7 mouse cellular contexts compared by ENCODE assay signal in the genomic region with DNA sequence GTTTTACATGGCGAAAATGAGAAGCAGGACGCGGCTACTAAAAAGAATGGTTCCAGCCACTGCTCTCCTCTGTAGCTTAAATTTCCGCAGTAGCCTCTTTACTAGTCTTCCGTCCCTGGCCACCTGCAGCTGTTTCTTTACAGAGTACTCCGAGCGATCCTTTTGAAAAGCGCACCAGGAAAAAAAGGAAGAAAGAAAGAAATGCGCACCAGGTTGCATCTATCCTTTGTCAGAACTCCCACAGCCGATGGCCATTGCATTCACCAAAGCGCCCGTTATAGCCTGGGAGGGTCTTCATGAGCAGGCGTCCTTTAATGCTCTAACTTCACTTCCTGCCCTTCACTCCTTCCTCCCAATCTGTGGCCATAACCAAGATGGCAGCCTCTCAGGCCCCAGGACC. TPM values are rescaled to one million over a fixed set of nuclear protein-coding genes. Genes with fewer than 3 reads are reported as not detected.
DNase-seq lines count a peak whose midpoint lies in the region; ATAC-seq and TF ChIP-seq lines count a peak whose summit lies in the region.

A gene (minus strand): TSS at position 354 of the 400 bp plus-strand sequence.

- peak within 1 kb of the TSS; percentile 52 for H3K27ac ChIP-seq in forebrain, embryonic 16.5 days (ENCODE audit: low read length)
- no peak within 1 kb of the TSS for H3K27ac ChIP-seq in small intestine, adult 2 months (ENCODE audit: insufficient read depth, low read depth, low read length)

- no peak for DNase-seq in lung, adult 2 months
- DNase-seq in lung, postnatal 36 days = no peak
- DNase-seq in left cerebral cortex, postnatal 4 days = no peak
- no peak for DNase-seq in spleen, adult 12 weeks (ENCODE audit: low spot score)
- DNase-seq in cerebellum, postnatal 25 days = no peak

- H3K9me3 ChIP-seq in forebrain, embryonic 16.5 days (ENCODE audit: control insufficient read depth, low read length) = no peaks in the 10 kb centered on the region

- TF ChIP-seq CTCF in lung, adult 2 months (IDR thresholded peaks at IDR 0.05; ENCODE audit: insufficient read depth, low read length) = no peak
- no peak for TF ChIP-seq CTCF in small intestine, adult 2 months (IDR thresholded peaks at IDR 0.05; ENCODE audit: extremely low read depth, insufficient read length, insufficient replicate concordance, low read depth, low read length)

- H3K9ac ChIP-seq in forebrain, embryonic 16.5 days (replicated peaks; ENCODE audit: low read depth, low read length) = peak within 1 kb of the TSS; percentile 73

- intact Hi-C loops in left cerebral cortex, postnatal 4 days (cut with DNase I) = no loop called here

- H3K4me1 ChIP-seq in lung, adult 2 months (ENCODE audit: control insufficient read depth, insufficient read depth, low read length) = no peaks in the 10 kb centered on the region
- H3K4me1 ChIP-seq in forebrain, embryonic 16.5 days (replicated peaks; ENCODE audit: control insufficient read depth, insufficient read depth, low read length) = peaks cover 12% of the 10 kb centered on the region
- H3K4me1 ChIP-seq in small intestine, adult 2 months (ENCODE audit: control insufficient read depth, insufficient read depth, insufficient read length, low read length) = no peaks in the 10 kb centered on the region

- peaks cover 22% of the 10 kb centered on the region for H3K27me3 ChIP-seq in forebrain, embryonic 16.5 days (replicated peaks; ENCODE audit: control insufficient read depth, insufficient read depth, low read length)
- H3K27me3 ChIP-seq in small intestine, adult 2 months (ENCODE audit: control insufficient read depth, insufficient read depth, low read length) = peaks cover 15% of the 10 kb centered on the region

- H3K4me2 ChIP-seq in forebrain, embryonic 16.5 days (ENCODE audit: low read length) = peak within 1 kb of the TSS; percentile 85

- peak within 1 kb of the TSS; percentile 20 for H3K4me3 ChIP-seq in lung, adult 2 months (replicated peaks; ENCODE audit: extremely low read depth, low read depth, low read length)
- peak within 1 kb of the TSS; percentile 57 for H3K4me3 ChIP-seq in forebrain, embryonic 16.5 days (replicated peaks; ENCODE audit: low read length)
- H3K4me3 ChIP-seq in small intestine, adult 2 months (ENCODE audit: low read depth, low read length) = peak within 1 kb of the TSS; percentile 48

- WGBS in lung, adult 2 months = 18% methylated on average over 13 of the region's 13 CpGs
- WGBS in forebrain, embryonic 16.5 days = 3% methylated on average over 13 of the region's 13 CpGs
- WGBS in small intestine, adult 2 months = 16% methylated on average over 13 of the region's 13 CpGs

- no peaks in the 10 kb centered on the region for H3K36me3 ChIP-seq in forebrain, embryonic 16.5 days (ENCODE audit: control insufficient read depth, insufficient read depth)
- no peaks in the 10 kb centered on the region for H3K36me3 ChIP-seq in small intestine, adult 2 months (ENCODE audit: control insufficient read depth, insufficient read depth, low read length)

- no peak for ATAC-seq in forebrain, embryonic 16.5 days

- no peak for TF ChIP-seq POLR2A in lung, adult 2 months (IDR thresholded peaks at IDR 0.05; ENCODE audit: borderline replicate concordance, extremely low read depth, low read depth, low read length)
- no peak for TF ChIP-seq POLR2A in small intestine, adult 2 months (IDR thresholded peaks at IDR 0.05; ENCODE audit: low read depth, low read length)

RNA-seq across cellular contexts. Expression of the gene that starts here (rescaled TPM):
- polyA plus RNA-seq in lung, adult 2 months (2012; rRNA removed) = 0.90 and 1.3 TPM in 2 replicates
- 68.5 and 103 TPM in 2 replicates for polyA plus RNA-seq in forebrain, embryonic 16.5 days (2015; fragmentation: Nextera tagmentation; extraction: Ambion mirVana)
- total RNA-seq in left cerebral cortex, postnatal 4 days (2021) = 100 to 1,000 TPM; 138 to 140 TPM
- 1.1 and 1.5 TPM in 2 replicates for polyA plus RNA-seq in small intestine, adult 2 months (2012; rRNA removed)

Comparison
In these comparisons a context has a peak if more than half of its experiments do, and no peak if none do; other contexts are left out.
1. RNA of the gene that starts here (polyA plus RNA-seq): 68.5 to 103 TPM in forebrain, embryonic 16.5 days; 1.1 to 1.5 TPM in small intestine, adult 2 months and 0.90 to 1.3 TPM in lung, adult 2 months; every median in the first group is over 10 times any median in the second.
2. Peak in every context shown above with its lines, with median percentiles within 50 percentile points of each other: H3K4me3 ChIP-seq.